Mouse (Mus musculus) brain, embryonic 18.5 days (tissue): ENCODE measurements at regions not wholly inside any gene's neighbourhood (a gene's known extent, or its start where the extent isn't known, plus 50 kb on each side); places are given as distances from the start of the nearest gene placed in this dataset.

ENCODE experiments used
- DNase-seq: peaks from one replicate; pipeline ENCODE4 v3.0.0-alpha.2; 2012; ENCODE audit warnings: low read depth, low spot score

- DNase-seq: no peak
Measured at GRCm38 (mm10) chr17:49149896-49150295, 217.7 kb downstream of the Lrfn2 start.

GRCm38 (mm10) chr17:49150971-49151422, 218.8 kb downstream of the Lrfn2 start:
- DNase-seq: no peak

- DNase-seq: no peak
Measured at GRCm38 (mm10) chr17:49153994-49154393, 221.8 kb downstream of the Lrfn2 start.

- no peak for DNase-seq
Measured at GRCm38 (mm10) chr17:49155001-49155515, 222.9 kb downstream of the Lrfn2 start.

GRCm38 (mm10) chr17:49157586-49157985, 225.4 kb downstream of the Lrfn2 start:
- DNase-seq: no peak

- DNase-seq: no peak
Measured at GRCm38 (mm10) chr17:49171252-49172047, 239.3 kb downstream of the Lrfn2 start.

- no peak for DNase-seq
Measured at GRCm38 (mm10) chr17:49172052-49172799, 240.0 kb downstream of the Lrfn2 start.

GRCm38 (mm10) chr17:49172800-49173150, 240.6 kb downstream of the Lrfn2 start:
- DNase-seq: no peak

- no peak for DNase-seq
Measured at GRCm38 (mm10) chr17:49177966-49178731, 246.0 kb downstream of the Lrfn2 start.

- DNase-seq: no peak
Measured at GRCm38 (mm10) chr17:49182485-49182884, 245.7 kb upstream of the Mocs1 start.

GRCm38 (mm10) chr17:49183917-49184316, 244.2 kb upstream of the Mocs1 start:
- DNase-seq: no peak

- no peak for DNase-seq
Measured at GRCm38 (mm10) chr17:49185052-49185612, 243.0 kb upstream of the Mocs1 start.

GRCm38 (mm10) chr17:49189765-49190164, 238.4 kb upstream of the Mocs1 start:
- DNase-seq: no peak

- no peak for DNase-seq
Measured at GRCm38 (mm10) chr17:49190337-49190736, 237.8 kb upstream of the Mocs1 start.

GRCm38 (mm10) chr17:49196046-49196684, 232.0 kb upstream of the Mocs1 start:
- no peak for DNase-seq

- no peak for DNase-seq
Measured at GRCm38 (mm10) chr17:49201495-49201894, 226.7 kb upstream of the Mocs1 start.

- DNase-seq: no peak
Measured at GRCm38 (mm10) chr17:49205095-49205494, 223.1 kb upstream of the Mocs1 start.

GRCm38 (mm10) chr17:49205564-49205963, 222.6 kb upstream of the Mocs1 start:
- DNase-seq: no peak

- no peak for DNase-seq
Measured at GRCm38 (mm10) chr17:49206708-49207107, 221.5 kb upstream of the Mocs1 start.

- DNase-seq: no peak
Measured at GRCm38 (mm10) chr17:49208315-49208820, 219.8 kb upstream of the Mocs1 start.

GRCm38 (mm10) chr17:49212918-49213317, 215.2 kb upstream of the Mocs1 start:
- DNase-seq: no peak
